Mouse (Mus musculus) heart, adult 2 months (tissue): ENCODE results near the gene Sh3pxd2b.

ENCODE experiments used
- CTCF ChIP-seq: fragments of 200-600 bp; IDR thresholded peaks from 2 replicates; pipeline ENCODE4 v1.8.1; 2022; ENCODE audit warnings: antibody characterized with exemption, mild to moderate bottlenecking, moderate library complexity
- POLR2A ChIP-seq: fragments of 200-500 bp; IDR thresholded peaks from 2 replicates; pipeline ENCODE4 v1.6.1; 2011; ENCODE audit warnings: mild to moderate bottlenecking, low read depth, low read length, control low read depth; ENCODE audit not compliant: insufficient read depth

DNA sequence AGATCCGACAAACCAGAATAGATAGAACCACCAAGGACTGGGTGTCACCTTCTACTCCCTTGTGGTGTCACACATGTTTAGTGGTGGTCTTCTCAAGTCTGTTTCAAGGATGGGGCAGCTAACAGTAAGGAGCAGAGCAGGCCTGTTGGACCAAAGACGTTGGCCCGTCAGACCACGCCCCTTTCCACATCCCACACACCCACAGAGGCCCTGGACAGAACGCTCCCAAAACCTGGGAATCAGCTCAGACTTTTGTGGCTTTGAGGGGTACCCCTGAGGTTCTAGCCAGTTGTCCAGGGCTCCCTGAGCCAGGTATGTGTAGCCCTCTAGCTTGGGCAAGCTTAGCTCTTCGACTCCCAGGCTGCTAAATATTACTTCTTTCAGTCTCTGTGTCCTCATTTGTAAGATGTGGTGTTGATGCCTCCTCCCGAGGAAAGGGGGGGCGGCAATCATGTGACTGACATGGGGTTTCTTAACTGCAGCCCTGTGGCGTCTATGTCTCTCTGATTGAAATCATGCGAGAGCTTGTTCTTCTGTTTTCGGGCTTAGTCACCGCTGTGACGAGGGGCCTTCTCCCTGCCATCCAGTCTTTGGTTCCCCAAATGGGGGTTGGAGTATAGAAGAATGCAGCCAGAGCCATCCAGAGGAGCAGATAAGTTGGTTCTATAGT lies 1.8 kb downstream of the Sh3pxd2b start:
- TF ChIP-seq CTCF = no peak
- TF ChIP-seq POLR2A = no peak
